Mouse (Mus musculus): ENCODE measurements at regions not wholly inside any gene's neighbourhood (a gene's known extent, or its start where the extent isn't known, plus 50 kb on each side); places are given as distances from the start of the nearest gene placed in this dataset.

DNA sequence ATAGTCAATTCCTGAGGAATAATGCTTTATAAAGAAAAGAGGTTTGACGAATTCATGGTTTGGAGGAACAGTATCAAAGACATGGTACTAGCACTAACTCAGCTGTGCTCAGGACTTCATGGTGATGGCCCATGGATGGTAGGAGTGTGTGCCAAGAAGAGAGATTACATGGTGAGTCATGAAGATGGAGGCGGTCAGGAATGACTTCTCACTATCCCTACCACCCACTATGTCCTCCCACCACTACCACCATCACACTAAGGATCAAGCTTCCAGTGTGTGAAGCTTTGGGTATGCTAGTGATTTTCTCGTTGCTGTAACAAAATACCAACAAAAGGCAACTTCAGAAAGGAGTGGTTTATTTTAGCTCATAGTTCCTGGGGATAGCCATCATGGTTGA lies 142.1 kb downstream of the Ddx1 start:
- TF ChIP-seq CTCF (IDR thresholded peaks at IDR 0.05), result no peak
- TF ChIP-seq EP300 (IDR thresholded peaks at IDR 0.05), result no peak

Data from lung, postnatal 0 days (tissue).